Mouse (Mus musculus) gastrocnemius, postnatal 36 days (tissue): ENCODE data around the gene B3gnt7. TPM values are rescaled to one million over a fixed set of nuclear protein-coding genes. Genes with fewer than 3 reads are reported as not detected.

ENCODE experiments used
- DNase-seq, 2 experiments: peaks; one replicate each; pipeline ENCODE4 v3.0.0; 2022
- intact Hi-C: fragments of 180-260 bp; cut with DNase I; formaldehyde crosslinking; loops from one replicate; pipeline ENCODE4 v1.15.1; 2025
- microRNA-seq, 2 experiments: library from miRNA; unstranded; fragments of <30 nt; microRNA quantifications; one replicate each; pipeline ENCODE4 v1.2.0; 2021
- total RNA-seq, 2 experiments: library from RNA; stranded (reverse); gene quantifications; 2 replicates each; pipeline ENCODE4 v1.2.3; 2021

The B3gnt7 gene
- total RNA-seq, 2 experiments from 2014 or later, result not detected

DNA sequence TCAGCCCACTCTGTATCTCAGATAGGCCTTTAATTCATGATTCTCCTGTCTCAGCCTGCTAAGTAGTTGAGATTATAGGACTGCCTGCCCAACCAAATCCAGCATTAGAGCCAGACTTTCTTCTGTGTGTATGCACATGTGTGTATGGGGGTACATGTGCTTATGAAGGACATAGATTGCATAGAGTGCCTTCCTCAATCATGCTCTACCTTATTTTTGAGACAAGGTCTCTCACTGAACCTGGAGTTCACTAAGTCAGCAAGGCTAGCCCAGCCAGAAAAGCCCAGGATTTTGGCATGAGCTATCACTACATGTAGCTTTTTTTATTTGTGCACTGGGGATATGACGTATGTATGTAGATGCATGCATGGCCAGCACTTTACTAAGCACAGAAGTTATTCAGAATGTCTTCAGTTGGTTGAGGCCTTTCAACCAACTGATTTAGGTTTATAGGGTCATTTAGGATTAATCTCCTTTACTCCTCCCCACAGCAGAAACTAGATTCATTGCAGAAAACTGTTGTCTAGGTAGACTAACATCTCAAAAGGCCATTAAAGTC lies 40.5 kb downstream of the B3gnt7 start:
- intact Hi-C loops, result loop anchor here (10.0 kb wide), 1 partner anchor 258 kb away; no protein-coding TSS in a partner anchor
- DNase-seq, result no peak

DNA sequence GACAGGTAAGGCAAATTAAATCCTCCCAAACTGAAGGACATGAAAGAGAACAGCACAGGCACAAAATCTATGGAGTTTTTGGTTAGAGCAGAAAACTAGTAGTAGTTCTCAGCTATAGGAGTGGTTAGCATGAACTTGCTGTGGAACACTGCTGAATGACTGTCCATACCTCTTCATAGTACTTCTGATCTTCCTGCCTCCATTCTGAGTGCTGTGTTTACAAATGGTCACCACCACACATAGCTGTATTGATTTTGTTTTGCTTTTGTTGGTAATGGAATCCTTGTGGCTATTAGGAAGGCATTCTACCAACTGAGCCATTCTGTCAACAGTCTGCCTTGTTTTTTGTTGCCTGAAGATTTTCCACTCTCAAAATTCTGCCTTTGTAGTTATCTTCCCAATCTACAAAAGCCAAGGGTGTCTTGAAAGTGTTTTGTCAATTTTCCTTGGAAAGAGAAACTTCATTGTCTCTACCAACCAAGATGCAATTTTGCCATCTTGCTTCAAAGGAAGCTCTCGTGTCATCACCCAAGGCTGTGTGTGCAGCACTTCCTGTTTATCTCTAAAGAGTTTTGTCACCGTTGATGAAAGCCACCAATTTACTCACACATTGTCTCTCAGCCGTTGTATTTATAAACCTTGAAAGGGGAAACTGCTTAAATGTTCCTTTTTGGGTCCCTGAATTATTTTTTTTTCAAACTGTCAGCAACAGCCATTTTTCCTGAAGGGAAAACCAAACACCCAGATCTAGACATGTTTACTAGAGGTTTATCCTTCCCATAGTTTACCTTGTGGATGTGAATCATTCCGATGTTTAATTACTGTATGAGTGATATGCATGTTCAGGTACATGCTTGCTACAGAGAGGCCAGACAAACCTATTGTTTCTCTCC lies 41.6 kb downstream of the B3gnt7 start:
- DNase-seq, result no peak
- intact Hi-C loops, result loop anchor here (10.0 kb wide), 1 partner anchor 259 kb away; no protein-coding TSS in a partner anchor

GRCm38 (mm10) chr1:86345069-86345468 lies 42.4 kb downstream of the B3gnt7 start:
- DNase-seq, result no peak
- intact Hi-C loops, result loop anchor here (10.0 kb wide), 1 partner anchor 260 kb away; no protein-coding TSS in a partner anchor

- intact Hi-C loops, result loop anchor here (10.0 kb wide), 1 partner anchor 261 kb away; no protein-coding TSS in a partner anchor
- DNase-seq, result no peak
These were observed 43.3 kb downstream of the B3gnt7 start for GRCm38 (mm10) chr1:86345956-86346355.

GRCm38 (mm10) chr1:86346851-86347715 lies 44.5 kb downstream of the B3gnt7 start:
- intact Hi-C loops, result loop anchor here (10.0 kb wide), 1 partner anchor 262 kb away; no protein-coding TSS in a partner anchor

DNA sequence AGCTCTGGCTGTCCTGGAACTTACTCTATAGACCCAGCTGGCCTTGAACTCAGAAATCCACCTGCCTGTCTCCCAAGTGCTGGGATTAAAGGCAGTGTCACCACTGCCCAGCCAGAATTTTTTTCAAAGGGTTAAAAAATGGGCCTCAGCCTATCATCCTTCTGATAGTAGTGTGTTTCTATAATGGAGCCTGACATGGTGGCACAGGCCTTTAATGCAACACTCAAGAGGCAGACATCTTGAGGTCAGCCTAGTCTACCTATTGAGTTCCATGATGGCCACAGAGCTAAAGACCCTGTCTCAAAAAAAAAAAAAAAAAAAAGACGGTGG lies 45.0 kb downstream of the B3gnt7 start:
- DNase-seq, result no peak
- intact Hi-C loops, result loop anchor here (10.0 kb wide), 1 partner anchor 263 kb away; no protein-coding TSS in a partner anchor

More at GRCm38 (mm10) chr1:86346851-86347715, 44.5 kb downstream of the B3gnt7 start:
- no peak for DNase-seq

DNA sequence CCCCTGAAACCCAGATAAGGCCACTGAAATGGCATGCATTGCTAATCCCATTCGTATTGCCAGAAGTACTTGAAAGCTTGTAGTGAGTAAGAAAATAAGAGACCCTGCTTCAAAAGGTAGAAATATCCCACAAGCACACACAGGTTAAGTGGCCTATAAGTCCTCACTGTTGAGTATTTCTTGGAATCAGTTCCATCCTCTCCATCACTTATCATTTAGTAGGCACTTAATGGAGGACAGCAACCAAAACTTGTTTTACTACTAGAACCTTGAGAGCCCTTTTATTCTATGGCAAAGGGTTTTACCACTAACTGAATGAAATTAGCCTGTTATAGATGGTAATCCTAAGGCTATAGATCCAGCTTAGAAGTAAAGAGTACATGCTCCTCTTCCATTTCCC lies 45.5 kb downstream of the B3gnt7 start:
- intact Hi-C loops, result loop anchor here (10.0 kb wide), 1 partner anchor 263 kb away; no protein-coding TSS in a partner anchor

GRCm38 (mm10) chr1:86348801-86349200 lies 46.2 kb downstream of the B3gnt7 start:
- intact Hi-C loops, result loop anchor here (10.0 kb wide), 1 partner anchor 264 kb away; no protein-coding TSS in a partner anchor
- DNase-seq, result no peak

More for the DNA sequence above, 45.5 kb downstream of the B3gnt7 start:
- DNase-seq, result no peak

DNA sequence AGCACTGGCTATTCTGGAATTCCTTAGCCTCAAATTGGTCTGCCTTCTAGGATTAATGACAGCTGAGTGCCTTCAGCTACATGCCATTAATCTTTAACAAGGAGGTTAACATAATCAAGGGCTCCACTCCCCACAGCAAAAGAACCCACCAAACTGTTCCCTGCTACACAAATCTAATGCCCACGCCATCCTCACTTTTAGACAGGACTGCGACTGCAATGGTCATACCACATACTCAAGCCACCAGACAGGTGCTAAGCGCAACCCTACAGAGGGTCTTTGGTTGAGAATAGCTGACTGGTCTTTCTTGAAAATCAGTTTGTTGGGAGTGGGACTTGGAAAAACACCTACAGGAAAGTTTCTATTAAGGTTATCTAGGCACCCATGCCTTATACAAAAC lies 46.6 kb downstream of the B3gnt7 start:
- intact Hi-C loops, result loop anchor here (10.0 kb wide), 1 partner anchor 264 kb away; no protein-coding TSS in a partner anchor
- no peak for DNase-seq

DNA sequence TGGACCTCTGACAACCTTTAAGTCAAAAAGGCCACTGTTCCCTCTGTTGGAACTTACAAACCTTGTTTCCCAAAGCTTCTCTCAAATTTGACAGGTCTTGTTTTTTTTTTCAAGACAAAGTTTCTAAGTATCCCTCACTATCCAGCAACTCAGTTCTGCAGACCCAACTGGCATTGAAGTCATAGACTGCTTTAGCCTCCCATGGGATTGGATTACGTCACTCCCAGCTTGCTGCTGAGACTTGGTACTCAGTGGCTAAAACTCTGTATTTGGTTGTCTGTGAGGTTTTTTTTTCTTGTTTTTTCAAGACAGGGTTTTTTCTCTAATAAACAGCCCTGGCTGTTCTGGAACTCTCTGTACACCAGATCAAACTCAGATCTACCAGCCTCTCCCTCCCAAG lies 47.1 kb downstream of the B3gnt7 start:
- DNase-seq, result no peak
- intact Hi-C loops, result loop anchor here (10.0 kb wide), 1 partner anchor 265 kb away; no protein-coding TSS in a partner anchor

- no peak for DNase-seq
- intact Hi-C loops, result no loop called here
These were observed 47.9 kb downstream of the B3gnt7 start for GRCm38 (mm10) chr1:86350576-86350975.

DNA sequence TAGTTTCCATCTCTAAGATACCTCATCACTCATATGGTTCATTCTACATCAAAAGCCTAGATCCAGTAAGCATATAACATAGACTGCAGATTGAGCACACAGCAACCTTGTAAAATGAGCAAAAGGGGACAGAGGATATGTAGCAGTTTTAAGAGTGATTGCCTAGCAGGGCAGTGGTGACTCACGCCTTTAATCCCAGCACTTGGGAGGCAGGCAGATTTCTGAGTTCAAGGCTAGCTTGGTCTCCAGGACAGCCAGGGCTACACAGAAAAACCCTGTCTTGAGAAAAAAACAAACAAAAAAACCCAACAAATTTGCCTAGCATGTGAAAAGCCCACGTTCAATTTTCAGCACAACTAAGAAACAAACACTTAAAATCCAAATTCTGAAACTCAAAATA lies 51.6 kb downstream of the B3gnt7 start:
- intact Hi-C loops, result no loop called here
- no peak for DNase-seq

Small RNA genes lying within 50 kb of the gene (microRNA-seq; reads per million reads assigned to microRNA genes)
- 26.7 to 35.1 reads per million in 2 experiments for gene mmu-mir-3535

Other genes starting within 250 kb of the B3gnt7 start
- gene Psmd1, start 238.4 kb upstream of the B3gnt7 start, total RNA-seq, result 100 to 1,000 TPM; 104 to 108 TPM
- under 1 TPM in 1 of 2 experiments, not detected in 1; 0.15 TPM for gene Htr2b, start 190.9 kb upstream of the B3gnt7 start, total RNA-seq
- 1 to 10 TPM in 1 of 2 experiments, not detected in 1; 1.1 TPM for gene Gm21972, start 169.2 kb upstream of the B3gnt7 start, total RNA-seq
- gene Armc9, start 148.1 kb upstream of the B3gnt7 start, total RNA-seq, result 1 to 10 TPM; 1.7 to 1.9 TPM
- gene Ncl, start 56.6 kb downstream of the B3gnt7 start, total RNA-seq, result 100 to 1,000 TPM in 1 of 2 experiments, 10 to 100 TPM in 1; 79.3 to 101 TPM
- gene Nmur1, start 123.4 kb downstream of the B3gnt7 start, total RNA-seq, result not detected
- not detected for gene Tex44, start 123.5 kb downstream of the B3gnt7 start, total RNA-seq
- 10 to 100 TPM; 74.6 to 88.0 TPM for gene Ptma, start 223.9 kb downstream of the B3gnt7 start, total RNA-seq